Mouse (Mus musculus): ENCODE measurements around the gene Mkln1. TPM values are rescaled to one million over a fixed set of nuclear protein-coding genes. Genes with fewer than 3 reads are reported as not detected.
"Not testable (repeated sequence)": the region's sequence is repeated elsewhere in the genome, so short reads cannot be mapped to it uniquely, and the experiment has no call there.

The Mkln1 gene
- total RNA-seq, 2 experiments from 2014 or later = 109 to 112 TPM

- DNase-seq = no peak
- intact Hi-C loops (cut with DNase I; ENCODE audit: low total_unique reads) = loop anchor here (2.0 kb wide), 1 partner anchor 110 kb away; no protein-coding TSS in a partner anchor
Measured at GRCm38 (mm10) chr6:31528339-31528738, 129.8 kb downstream of the Mkln1 start.

GRCm38 (mm10) chr6:31531880-31532279 is 133.3 kb downstream of the Mkln1 start:
- no peak for DNase-seq
- intact Hi-C loops (cut with DNase I; ENCODE audit: low total_unique reads) = no loop called here

GRCm38 (mm10) chr6:31534705-31535104 is 136.2 kb downstream of the Mkln1 start:
- intact Hi-C loops (cut with DNase I; ENCODE audit: low total_unique reads) = no loop called here
- no peak for DNase-seq

- DNase-seq = no peak
- intact Hi-C loops (cut with DNase I; ENCODE audit: low total_unique reads) = no loop called here
Measured at GRCm38 (mm10) chr6:31537193-31537592, 138.7 kb downstream of the Mkln1 start.

GRCm38 (mm10) chr6:31538112-31538511 is 139.6 kb downstream of the Mkln1 start:
- DNase-seq = no peak
- intact Hi-C loops (cut with DNase I; ENCODE audit: low total_unique reads) = no loop called here

GRCm38 (mm10) chr6:31540018-31540417 is 141.5 kb downstream of the Mkln1 start:
- DNase-seq = no peak
- intact Hi-C loops (cut with DNase I; ENCODE audit: low total_unique reads) = no loop called here

GRCm38 (mm10) chr6:31544318-31544717 is 145.8 kb downstream of the Mkln1 start:
- no peak for DNase-seq
- intact Hi-C loops (cut with DNase I; ENCODE audit: low total_unique reads) = no loop called here

- intact Hi-C loops (cut with DNase I; ENCODE audit: low total_unique reads) = no loop called here
- peak; percentile 49 for DNase-seq
Measured at GRCm38 (mm10) chr6:31549361-31550051, 151.0 kb downstream of the Mkln1 start.

GRCm38 (mm10) chr6:31550876-31551532 is 152.5 kb downstream of the Mkln1 start:
- intact Hi-C loops (cut with DNase I; ENCODE audit: low total_unique reads) = no loop called here

GRCm38 (mm10) chr6:31556460-31557100 is 158.0 kb downstream of the Mkln1 start:
- intact Hi-C loops (cut with DNase I; ENCODE audit: low total_unique reads) = no loop called here
- DNase-seq = no peak

More at GRCm38 (mm10) chr6:31550876-31551532, 152.5 kb downstream of the Mkln1 start:
- no peak for DNase-seq

GRCm38 (mm10) chr6:31560138-31560959 is 161.8 kb downstream of the Mkln1 start:
- no peak for DNase-seq
- intact Hi-C loops (cut with DNase I; ENCODE audit: low total_unique reads) = no loop called here

GRCm38 (mm10) chr6:31561948-31562347 is 163.4 kb downstream of the Mkln1 start:
- intact Hi-C loops (cut with DNase I; ENCODE audit: low total_unique reads) = not testable (repeated sequence)

GRCm38 (mm10) chr6:31562371-31563080 is 164.0 kb downstream of the Mkln1 start:
- DNase-seq = no peak
- intact Hi-C loops (cut with DNase I; ENCODE audit: low total_unique reads) = no loop called here

More at GRCm38 (mm10) chr6:31561948-31562347, 163.4 kb downstream of the Mkln1 start:
- DNase-seq = not testable (repeated sequence)

GRCm38 (mm10) chr6:31563235-31564181 is 165.0 kb downstream of the Mkln1 start, which contains the start of gene Podxl:
Podxl (minus strand) TSS chr6:31563981.
- DNase-seq = peak; percentile 77
- intact Hi-C loops (cut with DNase I; ENCODE audit: low total_unique reads) = no loop called here

- intact Hi-C loops (cut with DNase I; ENCODE audit: low total_unique reads) = no loop called here
- DNase-seq = no peak
Measured at GRCm38 (mm10) chr6:31564182-31564531, 165.6 kb downstream of the Mkln1 start.

- no peak for DNase-seq
- intact Hi-C loops (cut with DNase I; ENCODE audit: low total_unique reads) = no loop called here
Measured at GRCm38 (mm10) chr6:31564901-31565391, 166.4 kb downstream of the Mkln1 start.
